Mouse (Mus musculus) MEL (cell line): Measurements from ENCODE around the gene Itga11. TPM values are rescaled to one million over a fixed set of nuclear protein-coding genes. Genes with fewer than 3 reads are reported as not detected.
"Not testable (repeated sequence)": the region's sequence is repeated elsewhere in the genome, so short reads cannot be mapped to it uniquely, and the experiment has no call there.

Experiments
- DNase-seq: peaks from one replicate; pipeline ENCODE4 v3.0.0; 2011; ENCODE audit warnings: low read depth, low spot score
- H3K27ac ChIP-seq: 2 replicates; pipeline ENCODE4 v1.5.1; 2012; ENCODE audit warnings: low read depth, mild to moderate bottlenecking, control low read depth, low read length, moderate library complexity; ENCODE audit not compliant: control insufficient read depth
- H3K27me3 ChIP-seq, 2 experiments: fragments of 150-350 bp in 1 of 2; sonication (generic) in 1 of 2; 2 replicates each; pipeline ENCODE4 v1.6.1; 2012; ENCODE audit warnings: low read length in 2 of 2, mild to moderate bottlenecking in 2 of 2, improper control_type of control experiment in 1 of 2, moderate library complexity in 1 of 2; ENCODE audit not compliant: insufficient read depth in 2 of 2, control insufficient read depth in 1 of 2
- H3K36me3 ChIP-seq, 2 experiments: 2 replicates each; pipeline ENCODE4 v1.6.1; 2012 to 2014; ENCODE audit warnings: low read length in 2 of 2, improper control_type of control experiment in 1 of 2, inconsistent platforms in 1 of 2, mild to moderate bottlenecking in 1 of 2; ENCODE audit not compliant: insufficient read depth in 2 of 2, control insufficient read depth in 1 of 2
- H3K4me1 ChIP-seq, 2 experiments: fragments of 150-350 bp in 1 of 2; sonication (generic) in 1 of 2; 2 replicates each; pipeline ENCODE4 v1.6.1; 2012; ENCODE audit warnings: low read length in 2 of 2, improper control_type of control experiment in 1 of 2, mild to moderate bottlenecking in 1 of 2; ENCODE audit not compliant: insufficient read depth in 2 of 2, control insufficient read depth in 1 of 2
- H3K4me3 ChIP-seq, 2 experiments: fragments of 150-350 bp in 1 of 2; sonication (generic) in 1 of 2; 2 replicates each; pipeline ENCODE4 v1.5.1; 2012; ENCODE audit warnings: low read depth in 2 of 2, low read length in 2 of 2, mild to moderate bottlenecking in 2 of 2, moderate library complexity in 2 of 2, control low read depth in 1 of 2, improper control_type of control experiment in 1 of 2; ENCODE audit not compliant: control insufficient read depth in 1 of 2, insufficient read depth in 1 of 2
- H3K79me2 ChIP-seq: 2 replicates; pipeline ENCODE4 v1.6.1; 2012; ENCODE audit warnings: mild to moderate bottlenecking, low read length, moderate library complexity; ENCODE audit not compliant: control insufficient read depth, poor library complexity, insufficient read depth
- H3K9ac ChIP-seq: 2 replicates; pipeline ENCODE4 v1.6.1; 2012; ENCODE audit warnings: low read depth, mild to moderate bottlenecking, control low read depth, low read length, moderate library complexity; ENCODE audit not compliant: control insufficient read depth, poor library complexity, severe bottlenecking
- H3K9me3 ChIP-seq: fragments of 150-350 bp; sonication (generic); replicated peaks from 2 replicates; pipeline ENCODE4 v1.6.1; 2012; ENCODE audit warnings: mild to moderate bottlenecking, low read length, improper control_type of control experiment, moderate library complexity; ENCODE audit not compliant: insufficient read depth
- BHLHE40 ChIP-seq: IDR thresholded peaks from 2 replicates; pipeline ENCODE4 v1.6.1; 2012; ENCODE audit warnings: low read depth, mild to moderate bottlenecking, inconsistent platforms, low read length, improper control_type of control experiment, borderline replicate concordance
- CTCF ChIP-seq, 3 experiments: IDR thresholded peaks in 2 of 3; conservative IDR thresholded peaks in 1 of 3; 2 replicates each; pipeline ENCODE4 v1.5.1; 2011 to 2012; ENCODE audit warnings: low read length in 3 of 3, low read depth in 2 of 3, mild to moderate bottlenecking in 2 of 3, improper control_type of control experiment in 1 of 3, inconsistent platforms in 1 of 3, mixed read lengths in 1 of 3, moderate library complexity in 1 of 3; ENCODE audit not compliant: control insufficient read depth in 1 of 3, insufficient read depth in 1 of 3, poor library complexity in 1 of 3, severe bottlenecking in 1 of 3
- E2F4 ChIP-seq: IDR thresholded peaks from 2 replicates; pipeline ENCODE4 v1.6.1; 2011; ENCODE audit warnings: low read depth, low read length, improper control_type of control experiment, borderline replicate concordance
- ELF1 ChIP-seq: IDR thresholded peaks from 2 replicates; pipeline ENCODE4 v1.6.1; 2014; ENCODE audit warnings: low read depth, mild to moderate bottlenecking, inconsistent platforms, low read length, improper control_type of control experiment, moderate library complexity
- EP300 ChIP-seq, 2 experiments: IDR thresholded peaks; 2 replicates each; pipeline ENCODE4 v1.6.1; 2011; ENCODE audit warnings: improper control_type of control experiment in 2 of 2, low read length in 2 of 2, low read depth in 1 of 2, mild to moderate bottlenecking in 1 of 2
- GATA1 ChIP-seq: IDR thresholded peaks from 2 replicates; pipeline ENCODE4 v1.6.1; 2011; ENCODE audit warnings: low read depth, low read length, improper control_type of control experiment
- MAFK ChIP-seq: IDR thresholded peaks from 2 replicates; pipeline ENCODE4 v1.6.1; 2011; ENCODE audit warnings: low read depth, mild to moderate bottlenecking, low read length, improper control_type of control experiment, borderline replicate concordance
- MAZ ChIP-seq: IDR thresholded peaks from 2 replicates; pipeline ENCODE4 v1.6.1; 2012; ENCODE audit warnings: low read depth, mild to moderate bottlenecking, inconsistent platforms, low read length, improper control_type of control experiment
- MYC ChIP-seq: IDR thresholded peaks from 2 replicates; pipeline ENCODE4 v1.6.1; 2011; ENCODE audit warnings: low read depth, mild to moderate bottlenecking, low read length, improper control_type of control experiment, moderate library complexity
- POLR2AphosphoS5 ChIP-seq: IDR thresholded peaks from 2 replicates; pipeline ENCODE4 v1.6.1; 2012; ENCODE audit warnings: low read depth, borderline replicate concordance, mild to moderate bottlenecking, inconsistent platforms, low read length, moderate library complexity, mixed read lengths
- SMC3 ChIP-seq: IDR thresholded peaks from 2 replicates; pipeline ENCODE4 v1.6.1; 2011; ENCODE audit warnings: low read depth, low read length, improper control_type of control experiment
- ZC3H11A ChIP-seq: IDR thresholded peaks from 2 replicates; pipeline ENCODE4 v1.6.1; 2012; ENCODE audit warnings: low read depth, mild to moderate bottlenecking, inconsistent platforms, low read length, improper control_type of control experiment
- ZNF384 ChIP-seq: IDR thresholded peaks from 2 replicates; pipeline ENCODE4 v1.6.1; 2012; ENCODE audit warnings: low read depth, mild to moderate bottlenecking, inconsistent platforms, low read length, improper control_type of control experiment
- polyA plus RNA-seq, 2 experiments: library from polyadenylated mRNA; stranded (reverse) in 1 of 2; unstranded in 1 of 2; fragments of >175 nt in 1 of 2; fragments of >200 nt in 1 of 2; gene quantifications; 2 replicates each; pipeline versions ENCODE4 v1.2.1 to v1.2.4; 2012; ENCODE audit warnings: low replicate concordance in 2 of 2, low read depth in 1 of 2; ENCODE audit not compliant: insufficient read length in 2 of 2, insufficient read depth in 1 of 2, missing spikeins in 1 of 2
- total RNA-seq: library from RNA; depleted of rRNA; stranded (reverse); fragments of 300-350 nt; gene quantifications from 2 replicates; pipeline ENCODE4 v1.2.3, GENCODE M21; 2012

Itga11 gene
- total and polyA plus RNA-seq, 3 experiments = not detected

GRCm38 (mm10) chr9:62799218-62799617 is 121.6 kb downstream of the Itga11 start:
- H3K36me3 ChIP-seq = peaks cover 0 to 29% of the 10 kb centered on the region in 2 experiments; a peak in 3 of 4 replicates
- peaks cover 35% of the 10 kb centered on the region for H3K79me2 ChIP-seq
- TF ChIP-seq ZNF384 = peak; percentile 55
- TF ChIP-seq, all 39 proteins: peak for 1; not testable (repeated sequence) for 38
- H3K27ac ChIP-seq, H3K9ac ChIP-seq, H3K4me1 ChIP-seq, DNase-seq, H3K27me3 ChIP-seq, H3K4me3 ChIP-seq, H3K9me3 ChIP-seq: not testable (repeated sequence)

DNA sequence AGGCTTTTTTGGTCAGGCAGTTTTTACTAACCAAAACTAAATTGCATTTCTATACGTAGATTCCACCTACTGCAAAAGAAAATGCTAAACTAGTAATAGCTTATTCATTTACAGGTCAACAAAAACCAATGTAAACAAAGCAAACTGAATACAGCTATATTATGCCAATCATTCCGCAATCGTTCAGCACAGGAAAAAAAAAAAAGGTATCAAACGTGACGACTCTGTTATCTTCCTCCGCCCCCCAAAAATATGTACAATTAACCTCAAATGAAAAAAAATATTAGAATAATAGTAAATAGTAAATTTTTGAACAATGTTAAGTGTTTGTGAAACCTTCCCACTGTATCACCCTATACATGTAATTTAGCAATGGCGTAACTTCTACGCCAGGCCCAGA is 132.5 kb downstream of the Itga11 start:
- H3K9me3 ChIP-seq = no peaks in the 10 kb centered on the region
- peaks cover 17% of the 10 kb centered on the region in 2 experiments for H3K4me1 ChIP-seq
- H3K36me3 ChIP-seq = peaks cover 4 to 49% of the 10 kb centered on the region in 2 experiments; a peak in 3 of 4 replicates
- TF ChIP-seq ZC3H11A (no peak), BHLHE40 (peak; percentile 75), MAZ (no peak), MAFK (no peak), ZNF384 (peak; percentile 74), EP300 (IDR thresholded peaks at IDR 0.05; ENCODE audit: low read depth in 1 of 2, low read length in 2 of 2) (no peak), E2F4 (no peak), POLR2AphosphoS5 (no peak), SMC3 (no peak), ELF1 (no peak), CTCF (IDR thresholded peaks at IDR 0.05 in 2 of 3, conservative IDR thresholded peaks at IDR 0.05 in 1 of 3; ENCODE audit: control insufficient read depth in 1 of 3, insufficient read depth in 1 of 3, low read depth in 2 of 3, low read length in 3 of 3, poor library complexity in 1 of 3, severe bottlenecking in 1 of 3) (no peak), MYC (no peak), GATA1 (no peak)
- H3K4me3 ChIP-seq = peak overlapping the region; percentile 73 to 85
- peak overlapping the region; percentile 99 for H3K9ac ChIP-seq
- no peaks in the 10 kb centered on the region for H3K27me3 ChIP-seq
- DNase-seq = no peak
- H3K27ac ChIP-seq = peak overlapping the region; percentile 93
- H3K79me2 ChIP-seq = peaks cover 63% of the 10 kb centered on the region
